Mouse (Mus musculus): Measurements from ENCODE around the gene Zfp52. TPM values are rescaled to one million over a fixed set of nuclear protein-coding genes. Genes with fewer than 3 reads are reported as not detected.

The Zfp52 gene
- total and polyA plus RNA-seq, 2 experiments from 2014 or later, result 1.9 to 4.1 TPM

DNA sequence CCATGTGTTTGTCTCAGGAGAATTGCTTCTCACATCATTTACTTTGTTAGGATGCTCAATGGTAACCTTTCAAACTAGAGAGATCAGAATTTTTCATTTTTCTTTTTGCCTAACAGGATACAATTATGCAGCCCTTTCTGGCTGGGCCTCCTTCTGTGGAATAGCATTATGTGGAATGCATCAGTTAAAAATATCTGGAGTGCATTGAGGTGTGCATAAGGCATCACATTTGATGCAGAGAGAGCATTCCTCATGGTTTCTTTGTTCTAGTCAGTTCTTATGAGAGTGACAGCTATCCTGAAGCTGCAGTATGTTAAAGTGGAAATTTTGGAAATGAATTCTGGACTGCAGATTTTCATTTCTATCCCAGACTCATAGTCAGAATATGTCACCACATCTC is 9.1 kb upstream of the Zfp52 start:
- TF ChIP-seq CTCF (IDR thresholded peaks at IDR 0.05), result no peak
- no peak overlapping the region for H3K9ac ChIP-seq (replicated peaks; ENCODE audit: low read length, poor library complexity, severe bottlenecking)
- ATAC-seq (ENCODE audit: low FRiP score) (no peak), DNase-seq (ENCODE audit: low spot score) (no peak)
- no peaks in the 10 kb centered on the region; the same call in 1 of the 2 replicates for H3K4me1 ChIP-seq (ENCODE audit: insufficient read depth, low read length)
- no peak overlapping the region for H3K27ac ChIP-seq (ENCODE audit: low read depth, low read length)
- H3K27me3 ChIP-seq (ENCODE audit: insufficient read depth, low read length), result no peaks in the 10 kb centered on the region; the same call in 1 of the 2 replicates
- H3K4me2 ChIP-seq (ENCODE audit: low read depth, low read length, poor library complexity, severe bottlenecking), result no peak overlapping the region
- H3K9me3 ChIP-seq (ENCODE audit: low read length), result no peaks in the 10 kb centered on the region
- H3K36me3 ChIP-seq (ENCODE audit: insufficient read depth, low read length), result no peaks in the 10 kb centered on the region
- no peak overlapping the region for H3K4me3 ChIP-seq (ENCODE audit: low read depth, low read length)

DNA sequence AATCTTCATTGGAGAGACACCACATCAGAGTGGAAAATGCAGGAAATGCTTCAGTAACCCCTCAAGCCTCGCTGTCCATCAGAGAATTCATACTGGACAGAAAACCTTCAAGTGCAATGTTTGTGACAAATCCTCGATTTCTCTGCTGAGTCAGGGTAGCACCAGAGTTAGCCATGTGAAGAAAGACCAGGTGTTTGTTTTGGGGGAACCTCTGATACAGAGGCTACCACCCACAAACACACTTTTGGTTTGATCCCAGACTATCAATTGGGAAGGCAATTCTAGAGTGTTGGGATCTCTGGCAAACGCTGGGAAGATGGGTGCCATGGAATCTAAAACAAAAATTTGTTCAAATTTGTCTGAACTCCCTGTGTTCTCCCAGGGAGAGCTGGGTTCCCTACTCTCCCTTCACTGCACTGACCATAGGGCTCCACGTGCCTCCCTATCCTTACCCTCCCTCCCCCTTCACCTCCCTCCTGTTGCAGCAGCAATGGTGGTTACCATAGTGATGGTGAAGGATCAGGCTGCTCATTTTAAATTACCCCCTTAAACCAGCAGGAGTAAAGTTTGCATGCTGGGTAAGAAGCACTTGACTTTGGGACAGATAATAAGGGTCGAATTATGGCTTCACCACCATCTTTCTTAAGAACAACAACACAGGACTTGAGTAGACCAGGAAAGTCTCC is 4.6 kb upstream of the Zfp52 start:
- Histone ChIP-seq H3K36me3 (ENCODE audit: insufficient read depth, low read length) (no peaks in the 10 kb centered on the region), H3K9ac (replicated peaks; ENCODE audit: low read length, poor library complexity, severe bottlenecking) (no peak overlapping the region), H3K4me3 (ENCODE audit: low read depth, low read length) (no peak overlapping the region), H3K27ac (ENCODE audit: low read depth, low read length) (no peak overlapping the region), H3K4me1 (ENCODE audit: insufficient read depth, low read length) (peaks cover 5% of the 10 kb centered on the region; the same call in 1 of the 2 replicates), H3K27me3 (ENCODE audit: insufficient read depth, low read length) (no peaks in the 10 kb centered on the region), H3K4me2 (ENCODE audit: low read depth, low read length, poor library complexity, severe bottlenecking) (peak overlapping the region; percentile 72; the same call in 1 of the 2 replicates), H3K9me3 (ENCODE audit: low read length) (no peaks in the 10 kb centered on the region)
- ATAC-seq (ENCODE audit: low FRiP score) (no peak), DNase-seq (ENCODE audit: low spot score) (no peak)
- no peak for TF ChIP-seq CTCF (IDR thresholded peaks at IDR 0.05)
- 67% methylated on average over 5 of the region's 5 CpGs for WGBS

DNA sequence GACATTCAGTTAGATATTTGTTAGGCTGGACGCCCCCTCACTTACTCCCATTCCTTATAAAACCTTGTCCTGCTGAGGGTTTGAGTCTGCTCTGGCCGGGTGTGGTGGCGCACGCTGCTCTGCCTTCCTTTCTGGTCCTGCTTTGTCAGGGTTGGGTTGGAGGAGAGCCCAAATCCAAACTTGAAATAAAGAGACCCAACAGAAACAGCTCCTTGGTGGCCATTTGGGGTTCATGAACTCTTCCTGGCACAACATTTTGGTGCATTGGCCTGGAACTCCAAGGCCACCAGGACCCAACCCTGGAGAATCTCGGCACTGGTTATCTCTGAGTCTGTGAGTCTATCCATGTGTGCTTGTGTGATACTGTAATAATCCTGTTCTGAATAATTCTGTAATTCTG is 3.7 kb upstream of the Zfp52 start:
- DNase-seq (ENCODE audit: low spot score) (peak; percentile 9), ATAC-seq (ENCODE audit: low FRiP score) (no peak; the same call in 1 of the 2 replicates)
- no peak for TF ChIP-seq CTCF (IDR thresholded peaks at IDR 0.05)
- peak overlapping the region; percentile 87 for H3K4me3 ChIP-seq (ENCODE audit: low read depth, low read length)
- H3K4me2 ChIP-seq (ENCODE audit: low read depth, low read length, poor library complexity, severe bottlenecking), result peak overlapping the region; percentile 72
- H3K9ac ChIP-seq (replicated peaks; ENCODE audit: low read length, poor library complexity, severe bottlenecking), result peak overlapping the region; percentile 97
- H3K36me3 ChIP-seq (ENCODE audit: insufficient read depth, low read length), result no peaks in the 10 kb centered on the region
- H3K9me3 ChIP-seq (ENCODE audit: low read length), result no peaks in the 10 kb centered on the region
- H3K4me1 ChIP-seq (ENCODE audit: insufficient read depth, low read length), result peaks cover 5% of the 10 kb centered on the region; the same call in 1 of the 2 replicates
- no peaks in the 10 kb centered on the region for H3K27me3 ChIP-seq (ENCODE audit: insufficient read depth, low read length)
- 64% methylated on average over 5 of the region's 5 CpGs for WGBS
- H3K27ac ChIP-seq (ENCODE audit: low read depth, low read length), result peak overlapping the region; percentile 95; the same call in 1 of the 2 replicates

DNA sequence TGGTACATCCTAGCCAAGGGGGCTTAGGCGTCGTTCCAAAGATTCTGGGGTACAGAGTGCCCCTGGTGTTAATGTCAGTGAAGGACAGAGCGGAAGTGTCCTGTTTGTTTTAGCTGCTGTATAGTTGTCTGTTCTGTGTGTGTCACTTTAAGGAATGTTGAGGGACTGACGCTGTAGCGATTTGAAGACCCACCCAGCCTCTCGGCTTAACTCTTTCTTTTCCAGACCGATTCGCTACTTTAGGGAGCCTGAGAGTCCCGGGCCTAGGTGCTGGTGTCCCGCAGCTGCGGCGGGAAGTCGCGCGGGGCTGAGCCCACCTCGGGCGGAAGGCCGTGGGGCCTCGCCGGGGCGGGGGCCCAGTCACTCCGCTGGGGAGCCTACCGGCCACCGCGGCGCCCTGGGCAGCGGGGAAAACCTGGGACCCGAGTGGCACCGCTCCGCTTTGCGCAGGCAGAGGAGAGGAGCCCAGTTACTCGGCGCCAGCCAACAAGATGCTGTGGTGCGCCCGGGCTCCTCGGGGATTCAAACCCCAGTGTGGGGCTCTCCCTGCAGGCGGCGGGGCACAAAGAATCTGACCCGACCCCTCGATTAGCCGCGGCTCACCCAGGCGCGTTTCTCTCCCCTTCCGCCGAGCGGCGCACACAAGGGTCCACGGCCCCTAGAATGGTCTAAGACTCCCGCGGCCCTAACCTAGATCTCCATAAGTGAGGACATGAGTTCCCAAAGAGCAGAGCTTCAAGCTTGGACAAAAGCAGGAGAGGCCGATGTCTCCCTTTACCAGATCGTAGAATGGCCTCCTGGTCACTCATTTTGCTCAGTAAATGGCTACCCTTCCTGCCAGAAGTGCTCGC is 3.0 kb upstream of the Zfp52 start:
- under 1% methylated on average over 51 of the region's 54 CpGs for WGBS
- Histone ChIP-seq H3K36me3 (ENCODE audit: insufficient read depth, low read length) (no peaks in the 10 kb centered on the region), H3K27me3 (ENCODE audit: insufficient read depth, low read length) (no peaks in the 10 kb centered on the region), H3K27ac (ENCODE audit: low read depth, low read length) (peak overlapping the region; percentile 95), H3K4me3 (ENCODE audit: low read depth, low read length) (peak overlapping the region; percentile 87), H3K9ac (replicated peaks; ENCODE audit: low read length, poor library complexity, severe bottlenecking) (peak overlapping the region; percentile 97), H3K9me3 (ENCODE audit: low read length) (no peaks in the 10 kb centered on the region), H3K4me2 (ENCODE audit: low read depth, low read length, poor library complexity, severe bottlenecking) (peak overlapping the region; percentile 72), H3K4me1 (ENCODE audit: insufficient read depth, low read length) (peaks cover 5% of the 10 kb centered on the region; the same call in 1 of the 2 replicates)
- peak; percentile 92 for DNase-seq (ENCODE audit: low spot score)
- peak; percentile 56 for TF ChIP-seq CTCF (IDR thresholded peaks at IDR 0.05)
- ATAC-seq (ENCODE audit: low FRiP score), result peak; percentile 88

DNA sequence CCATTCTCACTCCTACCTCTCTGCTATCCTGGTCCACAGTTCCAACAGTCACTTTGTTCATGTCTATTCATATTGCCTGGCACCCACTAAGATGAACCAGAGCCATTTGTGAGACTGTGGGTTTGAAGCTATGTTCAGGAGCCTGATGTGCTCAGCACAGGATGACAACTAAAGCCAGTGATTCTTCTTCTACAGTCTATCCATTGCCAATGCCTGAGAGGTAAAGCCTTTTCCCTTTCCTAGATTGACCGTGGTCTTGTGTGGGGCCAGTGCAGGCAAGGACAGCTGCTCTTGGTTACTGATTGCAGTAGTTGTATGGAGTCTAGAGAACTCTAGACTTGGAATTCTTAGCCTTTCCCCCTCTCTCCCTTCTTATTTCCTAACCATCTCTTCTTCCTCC is 1.4 kb upstream of the Zfp52 start:
- peaks cover 5% of the 10 kb centered on the region; the same call in 1 of the 2 replicates for H3K4me1 ChIP-seq (ENCODE audit: insufficient read depth, low read length)
- H3K36me3 ChIP-seq (ENCODE audit: insufficient read depth, low read length), result no peaks in the 10 kb centered on the region
- DNase-seq (ENCODE audit: low spot score) (no peak), ATAC-seq (ENCODE audit: low FRiP score) (no peak)
- H3K27ac ChIP-seq (ENCODE audit: low read depth, low read length), result no peak overlapping the region
- no peaks in the 10 kb centered on the region for H3K9me3 ChIP-seq (ENCODE audit: low read length)
- WGBS, result 95% methylated on average over 1 of the region's 1 CpGs
- H3K9ac ChIP-seq (replicated peaks; ENCODE audit: low read length, poor library complexity, severe bottlenecking), result no peak overlapping the region
- H3K4me3 ChIP-seq (ENCODE audit: low read depth, low read length), result no peak overlapping the region
- H3K4me2 ChIP-seq (ENCODE audit: low read depth, low read length, poor library complexity, severe bottlenecking), result no peak overlapping the region
- H3K27me3 ChIP-seq (ENCODE audit: insufficient read depth, low read length), result no peaks in the 10 kb centered on the region
- TF ChIP-seq CTCF (IDR thresholded peaks at IDR 0.05), result no peak
